Mouse (Mus musculus) lung, adult 2 months (tissue): ENCODE measurements around the gene Man2a1. TPM values are rescaled to one million over a fixed set of nuclear protein-coding genes. Genes with fewer than 3 reads are reported as not detected.

ENCODE experiments used
- DNase-seq: peaks from one replicate; pipeline ENCODE4 v3.0.0; 2022
- H3K4me1 ChIP-seq: fragments of 200-500 bp; 2 replicates; pipeline ENCODE4 v1.6.1; 2011; ENCODE audit warnings: low read length; ENCODE audit not compliant: control insufficient read depth, insufficient read depth
- H3K4me3 ChIP-seq: fragments of 200-500 bp; replicated peaks from 2 replicates; pipeline ENCODE3; 2011; ENCODE audit warnings: low read depth, mild to moderate bottlenecking, control low read depth, low read length; ENCODE audit errors: extremely low read depth
- CTCF ChIP-seq: fragments of 200-500 bp; IDR thresholded peaks from 2 replicates; pipeline ENCODE4 v1.5.1; 2011; ENCODE audit warnings: mild to moderate bottlenecking, low read length, control low read depth; ENCODE audit not compliant: insufficient read depth
- POLR2A ChIP-seq: fragments of 200-500 bp; IDR thresholded peaks from 2 replicates; pipeline ENCODE4 v1.6.1; 2011; ENCODE audit warnings: low read depth, mild to moderate bottlenecking, control low read depth, low read length, borderline replicate concordance; ENCODE audit errors: extremely low read depth
- WGBS: fragments of 180-500 bp; shearing (Covaris S2); methylation state at CpG from one replicate; pipeline ENCODE4 v1.1.7; 2018; 5-methylcytosine and 5-hydroxymethylcytosine counted together
- polyA plus RNA-seq: library from polyadenylated mRNA; depleted of rRNA; stranded (reverse); fragments of >200 nt; gene quantifications from 2 replicates; pipeline ENCODE4 v1.2.3, GENCODE M21; 2012

The Man2a1 gene
- polyA plus RNA-seq, 1 experiment, result 16.9 TPM

DNA sequence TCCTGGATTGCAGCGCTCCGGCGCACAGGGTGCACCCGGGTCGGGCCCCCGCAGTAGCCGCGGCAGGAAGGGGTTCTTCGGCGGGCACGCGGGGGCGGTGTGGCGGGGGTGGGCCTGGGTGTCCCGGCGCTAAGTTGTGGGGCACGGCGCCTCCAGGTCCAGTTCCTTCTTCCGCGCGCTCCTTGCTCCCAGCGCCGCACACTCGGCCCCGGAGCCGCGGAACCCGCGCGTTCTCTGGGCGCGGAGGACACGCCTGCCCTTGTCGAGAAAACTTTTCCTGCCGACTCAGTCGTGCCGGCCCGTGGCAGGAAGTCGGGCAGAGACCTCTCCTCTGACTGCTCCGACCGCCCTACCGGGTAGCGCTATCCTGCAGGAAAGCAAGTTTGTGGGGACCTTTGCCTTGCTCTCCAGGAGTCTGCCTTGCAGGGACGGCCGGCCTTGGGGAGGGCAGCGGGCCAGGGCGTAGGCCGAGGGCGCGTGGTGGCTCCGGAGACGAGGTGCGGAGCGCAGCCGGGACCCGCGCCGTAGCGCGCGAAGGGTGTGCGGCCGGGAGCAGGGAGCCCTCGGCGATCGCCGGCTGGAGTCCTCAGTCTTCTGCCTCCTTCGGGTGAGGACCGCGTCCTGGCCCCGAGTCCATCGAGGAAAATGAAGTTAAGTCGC, 685 bp downstream of the Man2a1 start:
- H3K4me1 ChIP-seq, result peaks cover 14% of the 10 kb centered on the region
- no peak for TF ChIP-seq CTCF
- 0 out of 2 replicates have a peak, but pooled peaks have one; percentile 19 for TF ChIP-seq POLR2A
- peak; percentile 78 for DNase-seq
- under 1% methylated on average over 71 of the region's 73 CpGs for WGBS
- H3K4me3 ChIP-seq, result peak overlapping the region; percentile 70

DNA sequence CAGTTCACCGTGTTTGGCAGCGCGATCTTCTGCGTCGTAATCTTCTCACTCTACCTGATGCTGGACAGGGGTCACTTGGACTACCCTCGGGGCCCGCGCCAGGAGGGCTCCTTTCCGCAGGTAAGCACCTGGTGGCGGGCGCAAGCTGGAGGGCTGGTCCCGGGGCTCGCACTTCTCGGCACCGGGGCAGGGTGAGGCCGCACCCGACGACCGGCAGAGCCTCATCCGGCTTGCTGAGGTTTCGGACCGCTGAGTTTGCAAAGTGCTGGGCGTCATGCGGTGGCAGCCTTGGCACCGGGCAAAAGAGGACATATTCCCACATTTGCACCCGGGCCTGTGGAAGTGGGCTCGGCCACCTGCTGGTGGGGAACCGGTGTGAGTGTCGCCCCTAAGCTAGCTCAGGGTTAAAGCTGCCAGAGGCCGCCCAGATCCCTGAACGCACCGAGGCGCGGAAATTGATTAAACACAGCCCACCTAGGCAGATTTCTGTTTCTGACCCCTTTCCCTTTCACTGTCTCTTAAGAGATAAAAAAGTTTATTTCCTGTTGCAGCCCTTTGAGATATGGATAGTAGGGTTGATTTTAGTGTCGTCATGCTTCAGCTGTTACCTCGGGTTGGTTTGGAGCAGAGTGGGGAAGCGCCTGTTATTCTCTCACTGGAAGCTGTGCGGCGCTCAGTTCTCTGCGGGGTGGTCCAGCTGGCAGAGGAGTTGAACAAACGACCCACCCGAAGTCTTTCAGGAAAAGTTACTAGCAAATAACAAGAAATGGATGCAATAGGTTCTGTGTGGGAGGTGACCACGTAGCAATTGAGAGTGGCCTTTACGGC, 1.4 kb downstream of the Man2a1 start:
- peak overlapping the region; percentile 70 for H3K4me3 ChIP-seq
- H3K4me1 ChIP-seq, result peaks cover 18% of the 10 kb centered on the region
- no peak for TF ChIP-seq POLR2A
- TF ChIP-seq CTCF, result peak; percentile 42
- peak; percentile 58 for DNase-seq
- WGBS, result under 1% methylated on average over 44 of the region's 44 CpGs

DNA sequence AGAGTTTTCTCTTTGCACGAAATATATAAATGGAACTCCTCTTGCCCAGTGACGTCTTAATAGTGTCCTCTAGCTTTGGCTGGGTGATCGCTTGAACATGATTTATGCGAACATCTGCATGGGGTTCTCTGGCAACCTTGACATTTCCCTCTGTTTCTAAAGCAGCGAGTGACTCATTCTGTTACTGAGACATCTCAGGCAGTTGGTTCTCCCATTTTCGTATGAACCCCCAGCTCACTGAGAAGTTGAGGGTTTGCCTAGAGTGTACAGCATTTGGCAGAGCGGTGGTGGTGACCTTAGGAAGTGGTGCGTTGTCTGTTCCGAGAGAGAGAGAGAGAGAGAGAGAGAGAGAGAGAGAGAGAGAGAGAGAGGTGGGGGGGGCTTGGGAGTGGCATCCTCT, 2.6 kb downstream of the Man2a1 start:
- H3K4me3 ChIP-seq, result peak overlapping the region; percentile 50
- TF ChIP-seq POLR2A (no peak), CTCF (no peak)
- peaks cover 23% of the 10 kb centered on the region for H3K4me1 ChIP-seq
- no peak for DNase-seq
- WGBS, result 40% methylated on average over 9 of the region's 9 CpGs

DNA sequence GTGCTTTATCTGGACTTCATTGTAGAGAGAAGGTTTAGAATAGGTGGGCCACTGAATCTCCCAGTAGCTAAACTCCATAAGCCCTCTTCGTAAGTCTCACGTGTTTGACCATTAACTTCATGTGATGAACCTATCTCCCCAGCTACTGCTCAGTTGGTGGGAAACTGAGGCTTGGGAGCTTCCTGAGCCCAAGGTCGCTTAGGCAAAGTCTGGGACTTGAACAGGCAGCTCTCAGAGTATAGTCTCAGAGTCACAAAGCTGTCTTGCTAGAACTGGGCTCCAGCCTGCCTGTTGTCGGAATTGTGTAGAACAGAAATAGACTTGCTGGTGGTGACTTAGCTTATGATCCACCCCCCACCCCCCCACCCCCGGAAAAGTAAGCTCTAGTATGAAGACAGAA, 3.0 kb downstream of the Man2a1 start:
- peak overlapping the region; percentile 37 for H3K4me3 ChIP-seq
- DNase-seq, result no peak
- peaks cover 25% of the 10 kb centered on the region for H3K4me1 ChIP-seq
- TF ChIP-seq POLR2A (no peak), CTCF (no peak)
- WGBS, result 61% methylated on average over 5 of the region's 5 CpGs

DNA sequence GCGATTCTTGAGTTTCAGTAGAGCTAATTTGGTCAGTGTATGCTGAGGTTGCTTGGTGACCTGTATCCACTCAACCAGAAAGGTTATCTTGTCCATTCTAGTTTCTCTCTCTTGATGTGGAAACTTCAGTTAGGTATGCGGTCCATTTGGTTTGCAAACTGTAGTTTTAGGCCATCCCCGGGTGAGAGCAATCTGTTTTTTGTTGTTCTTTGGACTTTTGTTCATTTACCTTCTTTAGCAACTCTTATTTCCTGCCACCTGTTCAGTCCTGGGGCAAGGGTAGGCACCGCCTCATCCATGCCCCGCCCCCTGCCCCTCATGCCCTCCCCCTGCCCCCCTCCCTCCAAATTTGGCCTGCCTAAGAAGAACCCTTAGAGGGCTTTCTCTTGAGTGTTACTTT, 3.6 kb downstream of the Man2a1 start:
- no peak for TF ChIP-seq CTCF
- TF ChIP-seq POLR2A, result no peak
- Histone ChIP-seq H3K4me3 (peak overlapping the region; percentile 4), H3K4me1 (peaks cover 28% of the 10 kb centered on the region)
- no peak for DNase-seq
- WGBS, result 49% methylated on average over 5 of the region's 5 CpGs

DNA sequence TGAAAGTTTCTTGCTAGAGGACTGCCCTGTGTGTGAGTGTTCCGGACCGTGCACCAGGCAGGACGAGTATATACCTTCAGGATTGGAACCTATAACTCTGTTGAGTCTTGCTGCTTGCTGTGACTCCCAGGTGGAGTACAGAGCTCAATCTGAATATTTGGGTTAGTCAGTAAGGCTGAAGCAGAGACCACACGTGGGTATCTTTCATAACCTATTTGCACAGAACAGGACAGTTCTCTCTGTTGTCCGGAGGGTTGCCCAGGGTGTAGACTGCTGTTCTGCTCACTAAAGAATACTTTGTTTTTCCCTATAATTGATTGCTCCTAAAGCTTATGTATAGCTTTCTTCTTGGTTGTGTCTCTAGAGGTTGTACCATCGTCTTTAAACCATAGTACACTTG, 7.7 kb downstream of the Man2a1 start:
- TF ChIP-seq CTCF (no peak), POLR2A (no peak)
- no peak overlapping the region for H3K4me3 ChIP-seq
- H3K4me1 ChIP-seq, result peaks cover 38% of the 10 kb centered on the region
- DNase-seq, result no peak
- 82% methylated on average over 6 of the region's 6 CpGs for WGBS

DNA sequence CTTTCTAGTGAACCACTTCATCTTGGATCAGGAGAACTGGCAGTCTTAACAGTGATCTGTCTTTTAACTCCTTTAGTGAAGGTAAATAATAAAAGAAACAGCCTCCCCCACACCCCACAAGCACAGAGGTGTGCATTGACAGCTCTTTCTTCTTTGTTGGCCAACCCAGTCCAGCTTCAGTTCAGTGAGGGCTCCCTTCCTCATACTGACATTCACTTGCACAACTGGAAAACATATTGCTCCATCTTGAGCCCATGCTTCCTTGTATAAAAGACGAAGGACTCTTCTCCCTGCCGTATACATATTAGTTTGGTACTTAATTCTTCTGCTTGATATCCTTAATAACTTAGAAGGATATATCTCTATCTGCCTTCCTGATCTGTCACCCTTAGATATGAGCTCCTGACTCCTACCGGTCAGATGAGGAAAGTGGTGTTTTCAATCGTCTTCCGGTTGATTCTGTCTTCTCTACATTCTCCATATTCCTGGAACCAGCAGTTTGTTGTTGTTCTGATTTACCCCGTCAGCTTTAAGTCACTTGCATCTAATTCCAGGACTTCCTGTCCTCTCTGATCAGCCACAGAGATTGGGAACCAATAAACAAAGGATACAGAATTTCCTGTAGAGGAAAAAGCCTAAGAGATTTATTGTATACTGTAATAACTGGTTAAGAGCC, 8.5 kb downstream of the Man2a1 start:
- WGBS, result 32% methylated on average over 6 of the region's 6 CpGs
- DNase-seq, result no peak
- Histone ChIP-seq H3K4me3 (no peak overlapping the region), H3K4me1 (peaks cover 34% of the 10 kb centered on the region)
- no peak for TF ChIP-seq CTCF
- TF ChIP-seq POLR2A, result no peak

DNA sequence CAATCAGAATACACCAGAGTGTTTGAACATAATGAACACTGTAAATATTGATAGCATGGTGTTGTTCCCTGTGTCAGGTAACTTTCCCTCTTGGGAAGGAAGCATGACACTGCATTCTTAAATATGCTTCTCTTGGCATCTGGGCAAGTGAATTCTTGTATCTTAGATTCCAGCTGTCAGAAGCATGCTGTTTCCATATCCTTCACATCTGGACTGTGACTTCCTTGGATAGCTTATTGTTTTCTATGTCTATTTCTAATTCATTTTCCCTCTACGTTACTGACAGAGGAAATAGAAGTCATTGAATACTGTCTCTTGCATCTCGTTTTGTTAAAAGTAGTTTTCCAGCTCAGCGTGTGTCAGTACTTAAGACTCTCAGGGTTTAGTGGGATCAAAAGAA, 9.2 kb downstream of the Man2a1 start:
- Histone ChIP-seq H3K4me3 (no peak overlapping the region), H3K4me1 (peaks cover 29% of the 10 kb centered on the region)
- TF ChIP-seq POLR2A, result no peak
- no peak for TF ChIP-seq CTCF
- no peak for DNase-seq
- 30% methylated on average over 3 of the region's 3 CpGs for WGBS

DNA sequence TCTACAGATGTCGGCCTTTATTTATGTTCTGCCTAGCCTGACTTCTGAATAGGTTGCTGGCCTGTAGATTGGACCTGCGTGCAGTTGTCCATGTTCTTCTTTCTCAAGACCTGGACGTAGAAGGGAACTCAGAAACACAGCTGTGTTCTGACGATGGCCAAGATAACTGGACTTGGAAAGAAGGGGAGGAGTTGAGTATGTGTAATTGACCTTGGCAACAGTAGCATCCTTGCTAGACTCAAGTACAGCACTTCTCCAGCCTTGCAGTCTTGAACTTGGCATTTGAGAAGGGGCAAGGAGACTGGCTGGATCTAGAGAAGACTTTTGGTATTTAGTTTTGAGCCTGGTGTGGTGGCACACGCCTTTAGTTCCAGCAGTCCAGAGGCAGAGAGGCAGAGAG, 10.9 kb downstream of the Man2a1 start:
- DNase-seq, result no peak
- 60% methylated on average over 5 of the region's 5 CpGs for WGBS
- H3K4me3 ChIP-seq, result no peak overlapping the region
- peaks cover 32% of the 10 kb centered on the region for H3K4me1 ChIP-seq
- TF ChIP-seq POLR2A (no peak), CTCF (no peak)

DNA sequence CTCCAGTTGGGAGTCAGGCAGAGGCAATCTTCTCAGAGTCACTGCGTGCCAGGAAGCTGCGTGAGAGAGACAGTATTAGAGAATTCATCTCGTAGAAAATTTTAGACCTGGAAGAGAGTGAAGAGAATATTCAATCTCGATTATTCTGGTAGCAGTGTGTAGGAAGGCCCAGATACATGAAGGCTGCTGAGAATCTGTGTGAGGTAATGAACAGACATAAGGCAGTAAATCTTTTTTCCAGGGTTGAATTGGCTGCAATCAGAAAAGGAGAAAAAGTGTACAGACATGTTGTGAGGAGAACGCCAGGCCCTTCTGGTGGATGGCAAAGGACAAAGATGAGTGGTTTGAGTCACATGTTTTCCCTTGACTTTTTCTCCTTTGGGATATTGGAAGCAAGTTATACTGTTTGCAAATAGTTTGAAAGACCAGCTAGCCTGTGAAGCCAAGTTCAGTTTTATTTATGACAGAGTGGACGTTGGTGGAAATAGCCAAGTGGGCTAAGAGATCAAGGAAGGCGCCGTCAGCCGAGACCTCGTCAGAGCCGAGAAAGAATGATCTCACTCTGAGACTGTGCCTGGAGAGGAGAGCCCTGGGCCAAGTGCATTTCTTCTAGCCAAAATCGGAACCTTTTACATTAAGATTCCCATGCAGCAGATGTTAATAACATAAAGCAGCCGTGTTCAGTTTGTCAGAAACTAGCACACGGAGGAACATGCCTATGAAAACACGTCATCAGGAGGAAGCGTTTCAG, 11.8 kb downstream of the Man2a1 start:
- TF ChIP-seq CTCF, result no peak
- no peak for TF ChIP-seq POLR2A
- H3K4me1 ChIP-seq, result peaks cover 29% of the 10 kb centered on the region
- H3K4me3 ChIP-seq, result no peak overlapping the region
- WGBS, result 71% methylated on average over 16 of the region's 16 CpGs
- DNase-seq, result no peak
